ENCODE assay signal across 8 mouse cellular contexts in genomic region chr1:160078882-160079661, GRCm38 (mm10). TPM values are rescaled to one million over a fixed set of nuclear protein-coding genes. Genes with fewer than 3 reads are reported as not detected.
DNase-seq lines count a peak whose midpoint lies in the region; ATAC-seq lines count a peak whose summit lies in the region.

No protein-coding gene starts in this region.

- WGBS in intestine, embryonic 16.5 days, result 44% methylated on average over 14 of the region's 14 CpGs

- peak overlapping the region; percentile 32; the same call in 1 of the 2 replicates for H3K4me2 ChIP-seq in intestine, embryonic 16.5 days (ENCODE audit: low read depth, low read length)

- H3K9me3 ChIP-seq in intestine, embryonic 16.5 days (ENCODE audit: control insufficient read depth, low read length), result no peaks in the 10 kb centered on the region

- DNase-seq in gastrocnemius, adult 18-20 months (ENCODE audit: low spot score), result peak; percentile 60
- DNase-seq in gastrocnemius, postnatal 10 days, result no peak
- DNase-seq in adrenal gland, postnatal 36 days, result peak; percentile 42 to 59
- peak; percentile 79 for DNase-seq in lung, postnatal 14 days
- DNase-seq in thymus, adult 18-20 months, result peak; percentile 44 to 48
- DNase-seq in cerebellum, adult 9-11 months, result no peak
- DNase-seq in left cerebral cortex, adult 18-20 months (ENCODE audit: low spot score in 2 of 2), result no peak

- ATAC-seq in intestine, embryonic 16.5 days, result peak; percentile 100

- H3K4me1 ChIP-seq in intestine, embryonic 16.5 days (ENCODE audit: control insufficient read depth, insufficient read depth, low read length), result no peaks in the 10 kb centered on the region

- no peak overlapping the region for H3K9ac ChIP-seq in intestine, embryonic 16.5 days (ENCODE audit: low read depth, low read length)

- no peaks in the 10 kb centered on the region for H3K36me3 ChIP-seq in intestine, embryonic 16.5 days (ENCODE audit: control insufficient read depth, insufficient read depth, low read length)

- no peaks in the 10 kb centered on the region for H3K27me3 ChIP-seq in intestine, embryonic 16.5 days (replicated peaks; ENCODE audit: control insufficient read depth, insufficient read depth, low read length)

- H3K27ac ChIP-seq in intestine, embryonic 16.5 days (ENCODE audit: low read length), result peak overlapping the region; percentile 66

- H3K4me3 ChIP-seq in intestine, embryonic 16.5 days (ENCODE audit: low read length), result no peak overlapping the region

RNA-seq across cellular contexts. Expression of gene 4930523C07Rik, which starts 34.9 kb away (rescaled TPM):
- total RNA-seq in gastrocnemius, adult 18-20 months (2021), result 1 to 10 TPM; 5.4 to 5.7 TPM
- 10 to 100 TPM in 1 of 2 experiments, 1 to 10 TPM in 1; 9.2 to 12.0 TPM for total RNA-seq in gastrocnemius, postnatal 10 days (2021)
- total RNA-seq in adrenal gland, postnatal 36 days (2021), result 10 to 100 TPM; 10.7 to 20.6 TPM
- 10.4 TPM in 2 replicates for polyA plus RNA-seq in intestine, embryonic 16.5 days (2015; fragmentation: Nextera tagmentation; extraction: Ambion mirVana)
- 1 to 10 TPM; 1.3 to 1.7 TPM for total RNA-seq in left cerebral cortex, adult 18-20 months (2021)

Comparison
In these comparisons a context has a peak if more than half of its experiments do, and no peak if none do; other contexts are left out.
1. DNase-seq: peak in gastrocnemius, adult 18-20 months (single experiment), adrenal gland, postnatal 36 days (2 of 2), lung, postnatal 14 days (single experiment) and thymus, adult 18-20 months (2 of 2); none in gastrocnemius, postnatal 10 days (single experiment), cerebellum, adult 9-11 months (single experiment) and left cerebral cortex, adult 18-20 months (0 of 2).